1 mouse cellular context compared by ENCODE assay signal in the genomic region with DNA sequence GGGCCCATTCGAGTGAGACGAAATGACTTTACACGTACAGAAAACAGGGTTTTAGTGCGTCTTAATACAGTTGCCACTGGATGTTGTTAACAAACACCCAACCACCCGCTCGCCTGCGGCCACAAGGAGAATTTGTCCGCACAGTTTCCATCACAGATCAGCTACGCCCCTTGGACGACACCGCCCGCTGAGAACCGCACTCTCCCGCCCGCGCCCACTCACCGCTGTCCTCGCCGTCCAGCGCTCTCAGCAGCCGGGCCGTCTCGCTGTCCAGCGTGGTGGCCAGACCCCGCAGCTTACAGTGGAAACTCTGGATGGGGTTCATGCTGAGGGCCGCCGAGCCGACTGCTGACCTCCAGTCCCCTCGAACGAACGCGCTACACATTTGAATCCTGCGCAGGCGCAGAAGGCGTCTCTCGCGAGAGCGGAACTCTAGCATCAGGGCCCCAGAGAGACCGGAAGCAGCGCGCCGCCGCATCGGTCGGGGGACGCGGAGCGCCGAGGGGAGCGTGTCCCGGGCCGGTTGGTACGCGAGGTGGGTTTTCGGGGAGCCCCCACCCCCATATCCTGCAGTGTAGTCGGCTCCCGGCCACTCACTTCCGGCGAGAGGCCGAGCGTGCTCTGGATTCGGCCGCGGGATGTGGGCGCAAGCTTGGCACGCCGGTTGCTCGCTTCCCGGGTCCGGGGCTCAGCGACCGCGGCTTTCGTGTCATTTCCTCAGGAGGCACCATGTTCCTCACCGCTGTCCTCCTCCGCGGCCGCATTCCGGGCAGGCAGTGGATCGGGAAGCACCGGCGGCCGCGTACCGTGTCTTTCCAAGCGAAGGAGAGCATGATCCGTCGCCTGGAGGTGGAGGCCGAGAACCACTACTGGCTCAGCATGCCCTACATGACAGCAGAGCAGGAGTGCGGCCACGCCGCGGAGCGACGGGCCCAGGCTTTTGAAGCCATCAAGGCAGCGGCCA.
A peak's percentile ranks its signal among the peaks of the same experiment; 100 is the strongest.
TF ChIP-seq lines count a peak whose summit lies in the region.

A gene (minus strand): TSS at position 398 of the 964 bp plus-strand sequence.
A gene (plus strand): TSS at position 447 of the 964 bp plus-strand sequence.

TF ChIP-seq in CH12.LX, 34 proteins besides CTCF, POLR2A, EP300 and RAD21 (continued from another document):
- TF ChIP-seq ZC3H11A (IDR thresholded peaks at IDR 0.05; ENCODE audit: low read depth, low read length) (no peak), USF2 (conservative IDR thresholded peaks at IDR 0.05; ENCODE audit: low read depth, low read length) (no peak), POLR2AphosphoS2 (IDR thresholded peaks at IDR 0.05; ENCODE audit: low read depth, low read length) (peak; percentile 82; the same call in 1 of the 2 replicates), E2F4 (IDR thresholded peaks at IDR 0.05; ENCODE audit: insufficient replicate concordance, low read depth, low read length) (no peak), USF1 (IDR thresholded peaks at IDR 0.05; ENCODE audit: low read depth, low read length) (no peak), ZMIZ1 (IDR thresholded peaks at IDR 0.05; ENCODE audit: low read depth, low read length) (peak; percentile 64; the same call in 1 of the 2 replicates), SMC3 (IDR thresholded peaks at IDR 0.05; ENCODE audit: low read depth, low read length) (no peak), ZNF384 (IDR thresholded peaks at IDR 0.05; ENCODE audit: low read depth, low read length) (no peak), IRF4 (IDR thresholded peaks at IDR 0.05; ENCODE audit: low read depth, low read length) (peak; percentile 33; the same call in 1 of the 2 replicates), MAZ (IDR thresholded peaks at IDR 0.05; ENCODE audit: low read depth, low read length) (no peak), MYC (IDR thresholded peaks at IDR 0.05; ENCODE audit: low read depth, low read length) (peak; percentile 48; the same call in 1 of the 2 replicates), BHLHE40 (IDR thresholded peaks at IDR 0.05; ENCODE audit: low read depth, low read length) (no peak), ZKSCAN1 (IDR thresholded peaks at IDR 0.05; ENCODE audit: borderline replicate concordance, low read depth, low read length) (no peak), CHD2 (IDR thresholded peaks at IDR 0.05; ENCODE audit: low read length) (peak; percentile 99), MAX (IDR thresholded peaks at IDR 0.05; ENCODE audit: low read length) (peak; percentile 70), CHD1 (IDR thresholded peaks at IDR 0.05; ENCODE audit: low read depth, low read length) (no peak), JUN (IDR thresholded peaks at IDR 0.05; ENCODE audit: insufficient read depth, low read depth, low read length) (no peak), TBP (conservative IDR thresholded peaks at IDR 0.05; ENCODE audit: low read depth, low read length) (peak; percentile 63; the same call in 1 of the 2 replicates), RCOR1 (conservative IDR thresholded peaks at IDR 0.05; ENCODE audit: low read depth, low read length) (no peak), SIN3A (IDR thresholded peaks at IDR 0.05; ENCODE audit: low read length) (peak; percentile 54; the same call in 1 of the 2 replicates), NRF1 (IDR thresholded peaks at IDR 0.05; ENCODE audit: low read depth, low read length) (peak; percentile 91), ELF1 (IDR thresholded peaks at IDR 0.05; ENCODE audit: low read depth, low read length) (peak; percentile 95), NELFE (IDR thresholded peaks at IDR 0.05; ENCODE audit: low read depth, low read length) (peak; percentile 97), HCFC1 (IDR thresholded peaks at IDR 0.05; ENCODE audit: low read depth, low read length) (peak; percentile 74)
